ENCODE assay signal across 9 mouse cellular contexts in the genomic region with DNA sequence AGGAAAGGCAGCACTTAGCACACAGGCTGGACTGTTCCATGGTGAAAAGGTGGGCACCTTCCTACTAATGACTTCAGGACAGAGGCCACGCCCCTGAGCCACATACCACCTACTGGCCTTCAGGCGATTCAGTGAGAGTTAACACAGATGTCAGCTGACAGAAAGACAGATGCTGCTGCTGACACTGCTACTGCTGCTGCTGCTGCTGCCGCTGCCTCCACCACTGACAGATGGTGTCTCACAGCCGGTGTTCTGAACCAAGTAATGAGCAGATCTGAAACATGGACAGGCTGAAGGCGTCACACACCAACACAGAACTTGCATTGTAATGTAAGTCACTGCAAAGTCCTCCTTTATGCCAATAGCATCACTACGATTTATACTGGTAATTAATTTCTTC.
A peak's percentile ranks its signal among the peaks of the same experiment; 100 is the strongest.
DNase-seq lines count a peak whose midpoint lies in the region; ATAC-seq and TF ChIP-seq lines count a peak whose summit lies in the region.
"Had no signal": no experiment of that assay in that cellular context is flagged by ENCODE, and none has a peak within 500 bp of the region (broad histone marks: within the 10 kb centered on the region; RNA-seq: fewer than 3 reads in every experiment).

No protein-coding gene starts in this region.

- H3K36me3 ChIP-seq in kidney, adult 2 months (ENCODE audit: control insufficient read depth, insufficient read depth, low read length) = no peaks in the 10 kb centered on the region
- H3K36me3 ChIP-seq in hindbrain, embryonic 13.5 days = no peaks in the 10 kb centered on the region

- ATAC-seq in hindbrain, embryonic 13.5 days (ENCODE audit: low FRiP score) = peak; percentile 84
- no peak for ATAC-seq in CD4-positive, CD25-positive, alpha-beta regulatory T cell, adult 4 months

- TF ChIP-seq POLR2A in kidney, adult 2 months (IDR thresholded peaks at IDR 0.05; ENCODE audit: low read depth, low read length) = no peak

- H3K27ac ChIP-seq in kidney, adult 2 months (ENCODE audit: insufficient read depth, low read depth, low read length) = no peak overlapping the region
- peak overlapping the region; percentile 66; the same call in 1 of the 2 replicates for H3K27ac ChIP-seq in hindbrain, embryonic 13.5 days

- no peak overlapping the region for H3K9ac ChIP-seq in hindbrain, embryonic 13.5 days

- no peak overlapping the region for H3K4me3 ChIP-seq in kidney, adult 2 months (ENCODE audit: insufficient read depth, low read depth, low read length)
- no peak overlapping the region for H3K4me3 ChIP-seq in hindbrain, embryonic 13.5 days
- H3K4me3 ChIP-seq: myocyte had no signal

- H3K9me3 ChIP-seq in hindbrain, embryonic 13.5 days = no peaks in the 10 kb centered on the region

- DNase-seq in kidney, postnatal 10 days = peak; percentile 57
- no peak for DNase-seq in kidney, adult 2 months
- DNase-seq in left cerebral cortex, postnatal 4 days = peak; percentile 69
- DNase-seq in right cerebral cortex, postnatal 25 days = peak; percentile 39
- no peak for DNase-seq in Muller cell, postnatal 12 days (ENCODE audit: inconsistent ontology term)
- no peak for DNase-seq in heart, adult 18-20 months

- no peaks in the 10 kb centered on the region for H3K27me3 ChIP-seq in kidney, adult 2 months (replicated peaks; ENCODE audit: control insufficient read depth, insufficient read depth, low read length)
- no peaks in the 10 kb centered on the region for H3K27me3 ChIP-seq in hindbrain, embryonic 13.5 days

- intact Hi-C loops in left cerebral cortex, postnatal 4 days (cut with DNase I) = no loop called here

- H3K4me1 ChIP-seq in kidney, adult 2 months (ENCODE audit: control insufficient read depth, insufficient read depth, low read length) = no peaks in the 10 kb centered on the region
- peaks cover 14% of the 10 kb centered on the region for H3K4me1 ChIP-seq in hindbrain, embryonic 13.5 days (replicated peaks)

- TF ChIP-seq CTCF in kidney, adult 2 months (conservative IDR thresholded peaks at IDR 0.05; ENCODE audit: insufficient read depth, insufficient read length, low read depth, low read length) = no peak

- 36% methylated on average over 6 of the region's 6 CpGs for WGBS in kidney, adult 2 months
- 22% methylated on average over 6 of the region's 6 CpGs for WGBS in hindbrain, embryonic 13.5 days

- H3K4me2 ChIP-seq in hindbrain, embryonic 13.5 days = no peak overlapping the region

Comparison
In these comparisons a context has a peak if more than half of its experiments do, and no peak if none do; other contexts are left out.
1. DNase-seq: peak in kidney, postnatal 10 days (single experiment), left cerebral cortex, postnatal 4 days (single experiment) and right cerebral cortex, postnatal 25 days (single experiment); none in kidney, adult 2 months (single experiment), Muller cell, postnatal 12 days (single experiment) and heart, adult 18-20 months (0 of 2).